Mouse (Mus musculus): ENCODE data around the gene Plau. TPM values are rescaled to one million over a fixed set of nuclear protein-coding genes. Genes with fewer than 3 reads are reported as not detected.

Plau gene
- total and polyA plus RNA-seq, 2 experiments from 2014 or later, result 0.39 to 1.4 TPM

- no peaks in the 10 kb centered on the region for H3K36me3 ChIP-seq (ENCODE audit: insufficient read depth, low read length)
- 96% methylated on average over 7 of the region's 7 CpGs for WGBS
- H3K4me1 ChIP-seq (ENCODE audit: insufficient read depth, low read length), result no peaks in the 10 kb centered on the region
- H3K4me2 ChIP-seq (ENCODE audit: low read depth, low read length), result no peak overlapping the region
- no peak overlapping the region for H3K9ac ChIP-seq (replicated peaks; ENCODE audit: low read length)
- H3K4me3 ChIP-seq (ENCODE audit: low read length), result no peak overlapping the region
- no peak for TF ChIP-seq CTCF (IDR thresholded peaks at IDR 0.05; ENCODE audit: low read depth)
- DNase-seq (ENCODE audit: low spot score), result no peak
- H3K9me3 ChIP-seq (ENCODE audit: low read length), result no peaks in the 10 kb centered on the region
- no peak overlapping the region for H3K27ac ChIP-seq
- no peaks in the 10 kb centered on the region for H3K27me3 ChIP-seq (ENCODE audit: insufficient read depth, low read length)
- ATAC-seq, result no peak
These were observed 29.9 kb downstream of the Plau start for GRCm38 (mm10) chr14:20866365-20866764.

GRCm38 (mm10) chr14:20870110-20870509 is 33.6 kb downstream of the Plau start:
- Histone ChIP-seq H3K9me3 (ENCODE audit: low read length) (no peaks in the 10 kb centered on the region), H3K27me3 (ENCODE audit: insufficient read depth, low read length) (no peaks in the 10 kb centered on the region), H3K4me2 (ENCODE audit: low read depth, low read length) (no peak overlapping the region), H3K4me1 (ENCODE audit: insufficient read depth, low read length) (no peaks in the 10 kb centered on the region), H3K9ac (replicated peaks; ENCODE audit: low read length) (no peak overlapping the region), H3K36me3 (ENCODE audit: insufficient read depth, low read length) (no peaks in the 10 kb centered on the region), H3K4me3 (ENCODE audit: low read length) (no peak overlapping the region), H3K27ac (no peak overlapping the region)
- ATAC-seq (no peak), DNase-seq (ENCODE audit: low spot score) (no peak)
- no peak for TF ChIP-seq CTCF (IDR thresholded peaks at IDR 0.05; ENCODE audit: low read depth)
- 80% methylated on average over 3 of the region's 3 CpGs for WGBS

GRCm38 (mm10) chr14:20871495-20871894 is 35.0 kb downstream of the Plau start:
- TF ChIP-seq CTCF (IDR thresholded peaks at IDR 0.05; ENCODE audit: low read depth), result no peak
- DNase-seq (ENCODE audit: low spot score), result no peak
- WGBS, result 82% methylated on average over 1 of the region's 1 CpGs

GRCm38 (mm10) chr14:20873307-20873706 is 36.8 kb downstream of the Plau start:
- H3K27me3 ChIP-seq (ENCODE audit: insufficient read depth, low read length), result no peaks in the 10 kb centered on the region
- 2% methylated on average over 8 of the region's 8 CpGs for WGBS

More at GRCm38 (mm10) chr14:20871495-20871894, 35.0 kb downstream of the Plau start:
- no peak overlapping the region for H3K4me3 ChIP-seq (ENCODE audit: low read length)
- H3K27me3 ChIP-seq (ENCODE audit: insufficient read depth, low read length), result no peaks in the 10 kb centered on the region
- H3K4me2 ChIP-seq (ENCODE audit: low read depth, low read length), result no peak overlapping the region
- H3K9me3 ChIP-seq (ENCODE audit: low read length), result no peaks in the 10 kb centered on the region
- no peaks in the 10 kb centered on the region for H3K4me1 ChIP-seq (ENCODE audit: insufficient read depth, low read length)
- no peak overlapping the region for H3K9ac ChIP-seq (replicated peaks; ENCODE audit: low read length)
- ATAC-seq, result no peak
- H3K36me3 ChIP-seq (ENCODE audit: insufficient read depth, low read length), result no peaks in the 10 kb centered on the region
- no peak overlapping the region for H3K27ac ChIP-seq

GRCm38 (mm10) chr14:20873931-20874330 is 37.5 kb downstream of the Plau start:
- Histone ChIP-seq H3K4me1 (ENCODE audit: insufficient read depth, low read length) (no peaks in the 10 kb centered on the region), H3K9ac (replicated peaks; ENCODE audit: low read length) (no peak overlapping the region), H3K27ac (no peak overlapping the region), H3K4me3 (ENCODE audit: low read length) (no peak overlapping the region), H3K36me3 (ENCODE audit: insufficient read depth, low read length) (no peaks in the 10 kb centered on the region), H3K27me3 (ENCODE audit: insufficient read depth, low read length) (no peaks in the 10 kb centered on the region), H3K9me3 (ENCODE audit: low read length) (no peaks in the 10 kb centered on the region), H3K4me2 (ENCODE audit: low read depth, low read length) (no peak overlapping the region)
- 58% methylated on average over 6 of the region's 6 CpGs for WGBS
- DNase-seq (ENCODE audit: low spot score) (no peak), ATAC-seq (no peak)
- no peak for TF ChIP-seq CTCF (IDR thresholded peaks at IDR 0.05; ENCODE audit: low read depth)

More at GRCm38 (mm10) chr14:20873307-20873706, 36.8 kb downstream of the Plau start:
- peak; percentile 95 for TF ChIP-seq CTCF (IDR thresholded peaks at IDR 0.05; ENCODE audit: low read depth)
- no peaks in the 10 kb centered on the region for H3K36me3 ChIP-seq (ENCODE audit: insufficient read depth, low read length)
- H3K4me2 ChIP-seq (ENCODE audit: low read depth, low read length), result no peak overlapping the region
- H3K4me3 ChIP-seq (ENCODE audit: low read length), result no peak overlapping the region
- peak; percentile 68 for ATAC-seq
- no peaks in the 10 kb centered on the region for H3K4me1 ChIP-seq (ENCODE audit: insufficient read depth, low read length)
- H3K9me3 ChIP-seq (ENCODE audit: low read length), result no peaks in the 10 kb centered on the region
- DNase-seq (ENCODE audit: low spot score), result peak; percentile 90
- H3K27ac ChIP-seq, result no peak overlapping the region
- no peak overlapping the region for H3K9ac ChIP-seq (replicated peaks; ENCODE audit: low read length)

- H3K4me1 ChIP-seq (ENCODE audit: insufficient read depth, low read length), result no peaks in the 10 kb centered on the region
- H3K27ac ChIP-seq, result no peak overlapping the region
- no peaks in the 10 kb centered on the region for H3K9me3 ChIP-seq (ENCODE audit: low read length)
- no peak overlapping the region for H3K9ac ChIP-seq (replicated peaks; ENCODE audit: low read length)
- no peak overlapping the region for H3K4me2 ChIP-seq (ENCODE audit: low read depth, low read length)
- ATAC-seq (no peak), DNase-seq (ENCODE audit: low spot score) (no peak)
- 84% methylated on average over 5 of the region's 5 CpGs for WGBS
- no peak overlapping the region for H3K4me3 ChIP-seq (ENCODE audit: low read length)
- H3K36me3 ChIP-seq (ENCODE audit: insufficient read depth, low read length), result no peaks in the 10 kb centered on the region
- no peak for TF ChIP-seq CTCF (IDR thresholded peaks at IDR 0.05; ENCODE audit: low read depth)
- H3K27me3 ChIP-seq (ENCODE audit: insufficient read depth, low read length), result no peaks in the 10 kb centered on the region
These were observed 48.2 kb downstream of the Plau start for GRCm38 (mm10) chr14:20884691-20885090.

GRCm38 (mm10) chr14:20885091-20885888 is 48.8 kb downstream of the Plau start:
- Histone ChIP-seq H3K27me3 (ENCODE audit: insufficient read depth, low read length) (no peaks in the 10 kb centered on the region), H3K4me3 (ENCODE audit: low read length) (no peak overlapping the region), H3K9me3 (ENCODE audit: low read length) (no peaks in the 10 kb centered on the region), H3K27ac (no peak overlapping the region), H3K36me3 (ENCODE audit: insufficient read depth, low read length) (no peaks in the 10 kb centered on the region), H3K9ac (replicated peaks; ENCODE audit: low read length) (no peak overlapping the region), H3K4me2 (ENCODE audit: low read depth, low read length) (no peak overlapping the region), H3K4me1 (ENCODE audit: insufficient read depth, low read length) (no peaks in the 10 kb centered on the region)
- ATAC-seq (no peak), DNase-seq (ENCODE audit: low spot score) (no peak)
- no peak for TF ChIP-seq CTCF (IDR thresholded peaks at IDR 0.05; ENCODE audit: low read depth)
- WGBS, result 33% methylated on average over 10 of the region's 10 CpGs
